Mouse (Mus musculus) spleen, adult 2 months (tissue): Measurements from ENCODE around the gene Dgki. TPM values are rescaled to one million over a fixed set of nuclear protein-coding genes. Genes with fewer than 3 reads are reported as not detected.

ENCODE experiments used
- DNase-seq, 2 experiments: peaks; one replicate each; pipeline versions ENCODE4 v3.0.0 to v3.0.0-alpha.2; 2012 to 2021; ENCODE audit warnings: low spot score in 2 of 2, low read depth in 1 of 2
- H3K27ac ChIP-seq: fragments of 200-500 bp; 2 replicates; pipeline ENCODE4 v1.5.1; 2012; ENCODE audit warnings: low read length, inconsistent platforms; ENCODE audit not compliant: insufficient read depth
- H3K27me3 ChIP-seq: fragments of 200-500 bp; 2 replicates; pipeline ENCODE4 v1.6.1; 2012; ENCODE audit warnings: mild to moderate bottlenecking, moderate library complexity, low read length, inconsistent platforms; ENCODE audit not compliant: control insufficient read depth, insufficient read depth
- H3K36me3 ChIP-seq: fragments of 200-500 bp; 2 replicates; pipeline ENCODE4 v1.6.1; 2012; ENCODE audit warnings: mild to moderate bottlenecking, low read length, inconsistent platforms; ENCODE audit not compliant: control insufficient read depth, insufficient read depth
- H3K4me1 ChIP-seq: fragments of 200-500 bp; 2 replicates; pipeline ENCODE4 v1.6.1; 2011; ENCODE audit warnings: inconsistent platforms; ENCODE audit not compliant: control insufficient read depth, insufficient read depth, insufficient read length
- H3K4me3 ChIP-seq: fragments of 200-500 bp; 2 replicates; pipeline ENCODE4 v1.5.1; 2011; ENCODE audit warnings: mild to moderate bottlenecking, inconsistent platforms; ENCODE audit not compliant: insufficient read depth, insufficient read length; ENCODE audit errors: extremely low read depth
- CTCF ChIP-seq: fragments of 200-500 bp; IDR thresholded peaks from 2 replicates; pipeline ENCODE4 v1.5.1; 2011; ENCODE audit warnings: mild to moderate bottlenecking, inconsistent platforms; ENCODE audit not compliant: insufficient read depth, insufficient read length, insufficient replicate concordance; ENCODE audit errors: extremely low read depth
- POLR2A ChIP-seq: fragments of 200-500 bp; IDR thresholded peaks from 2 replicates; pipeline ENCODE4 v1.6.1; 2011; ENCODE audit warnings: low read depth, low read length, inconsistent platforms
- WGBS: fragments of 180-500 bp; shearing (Covaris S2); methylation state at CpG from one replicate; pipeline ENCODE4 v1.1.7; 2018; 5-methylcytosine and 5-hydroxymethylcytosine counted together
- polyA plus RNA-seq: library from polyadenylated mRNA; depleted of rRNA; stranded (reverse); fragments of >200 nt; gene quantifications from 2 replicates; pipeline ENCODE4 v1.2.3, GENCODE M21; 2012

Dgki gene
- polyA plus RNA-seq, 1 experiment = 0.70 TPM

DNA sequence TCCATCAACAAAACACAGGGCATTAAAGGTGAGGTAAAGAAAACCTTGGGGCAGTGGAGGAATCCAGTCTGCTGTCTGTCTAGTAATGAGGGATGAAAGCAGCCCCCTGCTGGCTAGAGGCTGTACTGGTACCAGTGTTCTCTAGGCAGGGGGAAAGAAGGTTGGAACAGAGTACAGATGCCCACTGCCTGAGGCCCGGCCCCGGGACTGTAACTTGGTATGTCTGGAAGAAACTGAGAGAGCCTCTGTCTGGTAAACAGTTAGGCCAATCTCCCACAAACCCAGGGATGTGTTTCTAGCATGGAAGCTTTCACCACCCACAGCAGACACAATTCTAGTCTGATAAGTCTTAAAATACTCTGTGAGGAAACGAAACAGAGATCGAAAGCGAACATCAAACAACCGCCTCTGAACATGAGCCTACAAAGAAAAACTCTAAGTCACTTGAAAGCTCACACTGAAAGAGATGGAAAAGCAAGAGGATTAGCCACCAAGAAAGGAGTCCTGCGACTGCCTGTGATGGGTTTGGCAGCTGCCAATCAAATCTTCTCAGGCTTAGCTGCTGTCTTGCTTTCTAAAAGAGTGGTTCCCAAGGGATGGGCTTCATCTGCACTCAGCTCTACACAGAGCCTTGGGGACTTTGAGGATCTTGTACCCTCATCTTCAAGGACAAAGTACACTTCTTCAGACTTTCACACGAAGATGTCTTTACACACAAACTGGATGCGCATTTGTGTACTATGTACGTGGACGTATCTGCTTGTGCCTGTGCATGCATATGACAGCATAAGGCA, 262.7 kb downstream of the Dgki start:
- no peak overlapping the region for H3K4me3 ChIP-seq
- H3K36me3 ChIP-seq = no peaks in the 10 kb centered on the region
- H3K27ac ChIP-seq = no peak overlapping the region
- 77% methylated on average over 11 of the region's 11 CpGs for WGBS
- TF ChIP-seq CTCF = no peak
- TF ChIP-seq POLR2A = no peak
- no peaks in the 10 kb centered on the region; the same call in 1 of the 2 replicates for H3K27me3 ChIP-seq
- no peak for DNase-seq
- no peaks in the 10 kb centered on the region for H3K4me1 ChIP-seq

DNA sequence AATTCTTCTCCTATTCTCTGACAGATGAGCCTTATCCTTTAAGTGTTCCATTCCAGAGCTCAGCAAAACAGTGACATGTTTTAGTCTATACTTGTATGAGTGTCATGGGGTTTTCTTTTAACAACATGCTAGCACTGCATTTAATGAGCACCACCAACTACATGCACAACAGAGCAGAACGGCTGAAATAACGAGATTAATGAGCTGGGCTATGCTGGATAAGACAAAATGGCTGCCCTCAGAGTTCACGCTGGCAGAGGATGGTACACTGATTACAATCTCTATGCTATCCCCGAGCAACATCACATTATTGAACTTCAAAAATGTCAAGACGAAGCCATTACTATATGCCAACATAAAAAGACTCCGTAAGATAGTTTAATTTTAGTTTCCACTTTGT, 264.3 kb downstream of the Dgki start:
- Histone ChIP-seq H3K27ac (no peak overlapping the region), H3K4me1 (no peaks in the 10 kb centered on the region), H3K36me3 (no peaks in the 10 kb centered on the region), H3K4me3 (no peak overlapping the region), H3K27me3 (no peaks in the 10 kb centered on the region; the same call in 1 of the 2 replicates)
- no peak for DNase-seq
- 92% methylated on average over 6 of the region's 6 CpGs for WGBS
- TF ChIP-seq CTCF (no peak), POLR2A (no peak)

DNA sequence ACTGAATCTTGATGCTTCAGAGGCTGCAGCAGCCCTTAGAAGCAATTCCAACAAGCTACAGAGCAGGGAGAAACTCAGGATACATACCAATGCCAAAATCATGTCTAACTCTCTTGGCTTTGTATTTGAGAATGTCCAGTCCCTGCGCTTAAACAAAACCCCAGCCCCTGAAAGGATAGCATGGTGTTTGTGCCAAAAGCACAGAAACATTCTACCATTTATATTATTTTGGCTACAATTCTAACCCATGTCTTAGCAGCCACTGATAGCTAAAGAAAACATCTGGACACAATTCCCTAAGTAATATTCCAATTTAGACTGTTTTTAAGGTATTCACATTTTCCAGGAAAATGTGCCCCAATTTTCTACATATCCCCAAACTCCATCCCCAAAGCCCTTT, 269.0 kb downstream of the Dgki start:
- no peak overlapping the region for H3K4me3 ChIP-seq
- no peak overlapping the region for H3K27ac ChIP-seq
- WGBS = 94% methylated on average over 1 of the region's 1 CpGs
- no peak for DNase-seq
- no peaks in the 10 kb centered on the region for H3K4me1 ChIP-seq
- H3K27me3 ChIP-seq = no peaks in the 10 kb centered on the region
- no peaks in the 10 kb centered on the region for H3K36me3 ChIP-seq
- TF ChIP-seq POLR2A = no peak
- TF ChIP-seq CTCF = no peak

DNA sequence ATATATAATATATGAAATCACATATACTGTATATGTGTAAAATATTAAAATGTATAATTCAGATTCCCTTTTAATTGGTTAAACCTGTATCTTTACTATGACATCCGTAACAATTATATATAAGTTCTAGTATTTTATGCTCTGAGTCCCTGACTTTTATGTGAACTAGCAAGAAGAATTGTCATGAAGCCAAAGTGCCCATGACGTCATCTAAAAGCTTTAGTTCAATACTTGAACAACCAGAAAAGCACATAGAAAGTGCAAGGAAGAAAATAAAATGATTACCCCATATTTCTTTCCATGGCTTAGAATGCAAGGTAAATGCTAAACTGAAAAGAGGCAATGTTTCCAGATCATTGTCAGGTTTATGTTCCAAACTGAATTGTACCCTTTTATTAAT, 269.6 kb downstream of the Dgki start:
- no peak overlapping the region for H3K4me3 ChIP-seq
- 87% methylated on average over 2 of the region's 2 CpGs for WGBS
- no peaks in the 10 kb centered on the region for H3K4me1 ChIP-seq
- no peak overlapping the region for H3K27ac ChIP-seq
- no peaks in the 10 kb centered on the region for H3K36me3 ChIP-seq
- no peaks in the 10 kb centered on the region for H3K27me3 ChIP-seq
- TF ChIP-seq CTCF (no peak), POLR2A (no peak)
- DNase-seq = no peak

DNA sequence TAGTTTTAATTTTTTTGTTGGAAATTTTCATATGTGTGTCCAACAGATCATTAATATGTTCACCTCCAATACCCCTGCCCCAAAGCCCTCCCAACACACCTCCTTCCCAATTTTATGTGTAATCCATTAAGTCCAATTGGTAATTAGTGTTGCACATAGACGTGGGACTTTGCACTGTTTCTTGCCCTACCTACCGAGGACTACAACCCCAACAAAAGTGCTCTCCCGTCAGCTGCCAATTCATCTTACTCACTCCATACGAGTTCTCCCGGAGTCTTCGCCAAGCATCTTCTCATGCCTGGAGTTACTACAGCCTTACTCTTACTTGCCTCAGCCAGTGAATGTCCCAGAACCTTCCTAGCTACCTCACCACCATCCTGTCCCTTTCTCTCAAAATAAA, 271.1 kb downstream of the Dgki start:
- WGBS = 94% methylated on average over 6 of the region's 6 CpGs
- DNase-seq = no peak
- H3K36me3 ChIP-seq = no peaks in the 10 kb centered on the region
- H3K4me3 ChIP-seq = no peak overlapping the region
- H3K4me1 ChIP-seq = no peaks in the 10 kb centered on the region
- no peaks in the 10 kb centered on the region for H3K27me3 ChIP-seq
- H3K27ac ChIP-seq = no peak overlapping the region
- no peak for TF ChIP-seq CTCF

DNA sequence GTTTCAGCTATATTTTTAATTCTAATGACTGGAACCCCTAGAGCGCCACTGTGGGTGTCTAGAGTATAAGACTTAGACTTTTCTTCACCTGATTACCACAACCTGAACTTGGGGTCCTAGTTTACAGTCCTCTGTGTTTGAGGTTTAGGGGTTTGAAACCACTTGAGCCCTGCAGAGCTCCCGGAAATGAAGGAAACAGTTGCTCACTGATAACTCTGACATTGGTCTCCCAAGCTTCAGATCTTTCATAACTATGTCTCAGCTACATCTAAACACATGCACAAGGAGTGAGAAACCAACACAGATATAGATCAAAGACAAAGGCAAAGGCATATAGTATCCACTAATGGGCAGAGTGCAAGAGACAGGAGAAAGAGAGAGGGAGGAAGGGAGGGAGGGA, 271.7 kb downstream of the Dgki start:
- DNase-seq = no peak
- Histone ChIP-seq H3K4me1 (no peaks in the 10 kb centered on the region), H3K4me3 (no peak overlapping the region), H3K36me3 (no peaks in the 10 kb centered on the region), H3K27ac (no peak overlapping the region), H3K27me3 (no peaks in the 10 kb centered on the region)
- TF ChIP-seq CTCF (no peak), POLR2A (no peak)
- 46% methylated on average over 2 of the region's 2 CpGs for WGBS

DNA sequence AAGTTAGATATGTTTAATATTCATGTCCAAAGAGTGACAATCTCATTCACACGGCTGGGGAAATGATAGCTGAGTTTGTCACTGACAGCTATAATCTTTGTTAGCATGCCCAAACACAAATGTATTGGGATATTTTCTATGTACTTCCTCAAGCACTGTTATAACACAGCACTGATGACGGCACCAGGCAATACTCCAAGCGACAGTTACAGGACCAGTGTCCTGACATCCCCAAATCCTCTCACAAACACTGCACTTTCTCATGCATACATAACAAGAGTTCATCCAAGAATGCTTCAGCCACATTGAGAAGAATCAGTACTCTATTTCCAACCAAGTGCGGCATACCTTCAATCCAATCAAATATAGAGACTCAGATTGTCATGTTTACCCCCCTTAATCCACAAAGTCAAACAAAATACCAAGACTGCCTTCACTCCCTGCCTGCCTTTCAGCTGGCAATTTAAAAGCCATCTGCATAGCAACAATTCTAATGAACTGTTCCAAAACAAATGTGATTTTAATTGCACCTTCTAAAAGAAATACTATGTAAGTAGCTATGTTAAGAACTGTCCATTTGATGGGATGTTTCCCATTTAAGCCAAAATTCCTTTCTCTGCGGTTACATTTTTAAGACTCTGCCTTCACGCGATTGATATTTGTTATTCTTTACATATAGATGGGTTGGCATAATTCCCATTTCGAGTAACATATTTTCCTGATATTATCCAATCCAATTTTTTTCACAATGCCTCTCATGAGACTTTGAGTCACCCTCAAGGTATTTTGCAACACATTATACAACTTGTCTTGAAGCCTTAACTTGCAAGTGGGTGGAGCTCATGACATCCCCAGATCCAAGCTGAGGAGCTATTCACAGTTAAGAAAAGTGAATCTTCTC, 273.4 kb downstream of the Dgki start:
- DNase-seq = no peak
- 86% methylated on average over 8 of the region's 8 CpGs for WGBS
- no peak for TF ChIP-seq CTCF
- TF ChIP-seq POLR2A = no peak
- H3K36me3 ChIP-seq = no peaks in the 10 kb centered on the region
- H3K27ac ChIP-seq = no peak overlapping the region
- no peaks in the 10 kb centered on the region for H3K4me1 ChIP-seq
- H3K27me3 ChIP-seq = no peaks in the 10 kb centered on the region
- H3K4me3 ChIP-seq = no peak overlapping the region
